Mouse (Mus musculus): ENCODE results near the gene Fam214b.

DNA sequence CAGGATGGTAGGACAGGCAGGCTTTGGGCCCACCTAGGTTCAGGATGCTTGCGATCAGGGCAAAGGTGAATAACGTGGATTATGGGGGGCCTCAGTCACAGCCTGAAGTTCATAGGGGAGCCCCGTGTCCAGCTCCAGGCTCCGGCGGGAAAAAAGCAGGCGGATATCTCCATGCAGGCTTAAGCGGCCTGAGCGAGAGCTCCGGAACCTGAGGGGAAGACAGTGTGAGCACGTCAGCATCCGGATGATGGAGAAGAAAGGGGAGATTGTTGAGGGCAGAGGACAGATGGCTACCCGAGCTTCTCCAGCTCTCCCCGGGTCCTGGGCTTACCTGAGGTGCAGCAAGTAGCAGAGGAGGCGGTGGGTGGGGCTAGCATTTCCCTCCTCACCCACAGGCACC lies 12.5 kb downstream of the Fam214b start:
- TF ChIP-seq POLR2A (IDR thresholded peaks at IDR 0.05; ENCODE audit: low read depth, low read length) = no peak
- no peak for TF ChIP-seq CTCF (IDR thresholded peaks at IDR 0.05; ENCODE audit: extremely low read depth, insufficient read depth, insufficient read length, insufficient replicate concordance)
